Mouse (Mus musculus) 3T3-L1 (cell line): ENCODE measurements around the gene Slc6a17.

Source experiments
- DNase-seq: peaks from one replicate; pipeline ENCODE4 v3.0.0-alpha.2; 2015; ENCODE audit warnings: low read depth, low spot score

The Slc6a17 gene

GRCm38 (mm10) chr3:107524547-107524946, 6.7 kb upstream of the Slc6a17 start:
- DNase-seq: peak; percentile 21

GRCm38 (mm10) chr3:107520931-107521330, 3.1 kb upstream of the Slc6a17 start:
- DNase-seq: no peak

DNA sequence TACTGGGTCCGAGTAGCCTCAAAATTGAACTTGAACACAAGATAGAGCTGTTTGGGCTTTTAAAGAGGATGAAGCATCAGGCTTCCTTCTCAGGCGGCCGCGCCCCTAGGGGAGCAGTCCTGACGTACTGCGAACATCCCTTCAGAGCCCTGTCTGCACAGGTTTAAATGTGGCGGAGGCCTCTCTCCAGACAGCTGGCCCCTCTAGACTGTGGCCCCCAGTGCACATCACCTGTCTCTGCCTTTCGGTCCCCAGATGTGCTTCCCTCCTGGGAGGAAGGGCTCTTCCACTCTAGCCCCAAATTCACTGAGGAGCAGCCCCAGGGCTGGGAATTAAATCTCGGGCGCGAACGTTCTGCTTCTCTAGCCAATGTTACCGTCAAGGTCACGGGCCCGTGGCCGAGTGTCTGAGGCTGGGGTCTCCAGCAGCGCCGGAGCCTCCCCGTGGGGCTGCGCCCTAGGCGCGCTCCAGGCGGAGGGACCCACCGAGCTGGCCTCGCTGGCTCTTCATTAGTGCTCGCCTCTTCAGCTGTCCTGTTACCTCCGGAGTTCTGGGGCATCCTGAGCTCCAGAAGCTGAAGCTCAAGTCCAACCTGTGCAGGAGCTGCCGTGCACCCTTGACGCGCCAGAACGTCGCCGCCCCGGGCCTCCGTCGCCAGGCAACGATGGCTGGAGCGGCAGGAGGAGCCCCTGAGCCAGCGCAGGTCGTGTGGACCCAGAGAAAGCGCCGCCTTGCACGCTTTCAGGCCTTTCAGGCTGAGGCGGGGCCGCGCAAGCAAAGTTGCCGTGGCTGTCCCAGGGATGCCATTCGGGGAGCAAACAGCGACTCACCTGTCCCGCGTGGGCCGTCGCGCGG, 815 bp downstream of the Slc6a17 start:
- DNase-seq: no peak

GRCm38 (mm10) chr3:107515989-107516388, 1.8 kb downstream of the Slc6a17 start:
- peak; percentile 51 for DNase-seq

GRCm38 (mm10) chr3:107511416-107511815, 6.4 kb downstream of the Slc6a17 start:
- no peak for DNase-seq

GRCm38 (mm10) chr3:107508696-107509095, 9.1 kb downstream of the Slc6a17 start:
- DNase-seq: no peak

GRCm38 (mm10) chr3:107507966-107508365, 9.9 kb downstream of the Slc6a17 start:
- no peak for DNase-seq

GRCm38 (mm10) chr3:107506531-107506930, 11.3 kb downstream of the Slc6a17 start:
- no peak for DNase-seq

DNA sequence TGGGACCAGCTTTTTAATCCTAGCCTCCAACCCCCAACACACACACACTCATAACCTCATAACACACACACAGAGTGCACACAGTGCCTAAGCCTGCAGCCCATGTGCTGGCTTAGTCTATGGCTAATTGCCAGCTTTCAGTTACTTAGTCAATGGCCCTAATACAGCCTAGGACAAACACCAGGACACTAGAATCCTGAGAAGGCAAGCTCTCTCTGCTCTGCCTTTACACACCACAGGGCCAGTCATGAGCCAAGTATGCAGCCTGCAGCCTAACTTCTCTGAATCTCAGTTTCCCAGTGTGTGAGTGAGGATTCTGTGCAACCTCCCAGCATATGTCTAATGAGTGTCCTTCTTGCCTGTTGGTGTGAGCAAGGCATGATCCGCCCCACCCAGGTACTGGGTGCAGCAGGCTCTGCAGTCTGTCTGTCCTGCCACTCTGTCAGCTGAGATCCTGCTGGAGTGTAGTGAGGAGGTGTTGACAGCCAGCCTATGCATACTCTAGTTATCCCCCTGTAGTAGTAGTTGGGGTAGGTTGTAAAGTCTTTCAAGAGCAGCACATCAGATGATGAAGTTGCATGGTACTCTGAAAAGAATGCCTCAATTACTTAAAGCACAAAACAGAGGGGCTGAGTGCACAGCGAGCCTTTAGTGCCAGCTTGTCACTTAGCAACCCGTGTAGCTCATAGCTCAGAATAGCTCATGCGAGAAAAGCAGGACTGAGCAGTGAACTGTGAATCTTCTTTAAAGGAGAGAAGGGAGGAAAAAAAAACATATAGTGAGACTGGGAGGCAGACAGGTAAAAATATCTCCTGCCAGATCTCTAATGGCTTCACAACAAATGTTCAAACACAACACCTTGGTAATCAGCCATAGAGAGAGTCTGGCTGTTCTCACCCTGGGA, 12.1 kb downstream of the Slc6a17 start:
- DNase-seq: no peak

DNA sequence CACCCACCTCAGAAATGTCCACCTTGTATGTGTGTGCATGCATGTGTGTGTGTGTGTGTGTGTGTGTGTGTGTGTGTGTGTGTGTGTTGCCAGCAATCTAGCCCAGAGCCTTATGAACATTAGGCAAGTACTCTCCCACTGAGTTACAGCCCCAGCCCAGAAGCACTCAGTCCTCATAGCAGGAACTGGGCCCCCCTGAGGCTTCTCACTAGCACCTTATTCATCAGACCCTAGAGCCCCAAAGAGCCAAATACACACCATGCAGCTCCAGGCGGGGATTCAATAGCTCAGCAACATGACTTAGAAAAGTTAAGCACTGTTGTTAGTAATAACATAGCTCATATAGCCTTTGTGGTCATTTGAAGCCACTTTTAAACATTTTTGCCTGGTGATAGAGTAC, 13.3 kb downstream of the Slc6a17 start:
- no peak for DNase-seq

- no peak for DNase-seq
These were observed 14.1 kb downstream of the Slc6a17 start for GRCm38 (mm10) chr3:107503716-107504115.

DNA sequence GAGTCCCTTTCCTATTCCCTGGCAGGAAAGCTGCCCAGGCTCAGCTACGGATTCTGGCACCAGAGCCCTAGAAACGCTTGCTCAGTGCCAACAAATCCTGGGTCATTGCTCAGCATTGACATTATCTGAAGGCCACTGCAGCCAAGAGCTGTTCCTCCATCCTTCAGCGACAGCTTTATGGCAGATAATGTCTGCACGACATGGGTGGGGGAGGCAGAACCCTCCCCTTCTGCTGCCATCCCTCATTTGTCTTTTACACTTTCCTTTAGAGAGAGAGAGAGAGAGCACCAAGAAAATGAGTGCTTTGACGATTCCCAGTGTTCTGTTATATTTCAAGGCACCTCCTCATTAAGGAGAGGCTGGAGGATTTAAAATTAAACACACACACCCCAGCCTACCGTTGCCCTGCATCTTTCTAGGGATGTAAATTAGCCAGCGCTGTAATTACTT, 16.1 kb downstream of the Slc6a17 start:
- no peak for DNase-seq

GRCm38 (mm10) chr3:107500301-107500700, 17.5 kb downstream of the Slc6a17 start:
- DNase-seq: no peak

- DNase-seq: no peak
These were observed 21.6 kb downstream of the Slc6a17 start for GRCm38 (mm10) chr3:107496086-107496850.

GRCm38 (mm10) chr3:107495524-107495923, 22.3 kb downstream of the Slc6a17 start:
- DNase-seq: no peak

GRCm38 (mm10) chr3:107491459-107491858, 26.4 kb downstream of the Slc6a17 start:
- DNase-seq: peak; percentile 38

GRCm38 (mm10) chr3:107488637-107489036, 29.2 kb downstream of the Slc6a17 start:
- DNase-seq: peak; percentile 42

- no peak for DNase-seq
These were observed 34.5 kb downstream of the Slc6a17 start for GRCm38 (mm10) chr3:107483290-107483689.

DNA sequence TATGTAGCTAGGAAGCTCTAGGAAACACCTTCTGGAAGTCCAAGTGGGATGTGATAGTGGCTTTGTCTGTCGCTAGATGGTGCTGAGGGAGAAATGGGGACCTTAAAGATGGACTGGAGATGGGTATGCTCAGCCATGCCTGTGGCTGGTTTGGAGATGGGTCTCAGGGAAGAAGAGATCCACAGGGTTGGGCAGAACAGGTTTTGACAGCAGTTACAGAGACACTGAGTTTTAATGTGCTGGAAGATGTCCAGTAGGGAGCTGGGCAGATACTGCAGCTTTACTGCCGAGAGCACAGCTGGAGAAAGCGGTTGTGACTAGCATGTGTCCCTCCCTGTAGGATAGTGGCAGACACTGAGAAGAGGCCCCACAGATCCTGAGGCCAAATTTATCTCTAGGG, 37.2 kb downstream of the Slc6a17 start:
- DNase-seq: peak; percentile 17

DNA sequence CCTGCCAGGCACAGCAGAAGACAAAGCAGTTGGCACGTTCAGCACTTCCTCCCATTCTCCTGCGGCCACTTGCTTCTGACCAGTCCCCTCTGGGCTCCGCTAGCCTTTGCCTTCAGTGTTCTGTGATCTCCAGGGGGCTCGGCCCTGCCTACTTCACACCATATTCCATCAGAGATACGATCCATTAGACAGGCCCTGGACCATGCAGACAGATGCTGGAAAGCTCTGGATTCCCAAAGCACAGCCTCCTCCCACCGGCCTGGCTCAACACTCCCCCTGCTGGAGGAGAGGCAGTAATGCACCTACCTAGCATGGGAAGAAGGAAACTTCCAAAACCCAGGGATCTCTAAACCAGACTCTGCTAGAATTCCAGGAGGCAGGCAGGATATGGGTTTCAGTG, 45.6 kb downstream of the Slc6a17 start:
- DNase-seq: peak; percentile 66

DNA sequence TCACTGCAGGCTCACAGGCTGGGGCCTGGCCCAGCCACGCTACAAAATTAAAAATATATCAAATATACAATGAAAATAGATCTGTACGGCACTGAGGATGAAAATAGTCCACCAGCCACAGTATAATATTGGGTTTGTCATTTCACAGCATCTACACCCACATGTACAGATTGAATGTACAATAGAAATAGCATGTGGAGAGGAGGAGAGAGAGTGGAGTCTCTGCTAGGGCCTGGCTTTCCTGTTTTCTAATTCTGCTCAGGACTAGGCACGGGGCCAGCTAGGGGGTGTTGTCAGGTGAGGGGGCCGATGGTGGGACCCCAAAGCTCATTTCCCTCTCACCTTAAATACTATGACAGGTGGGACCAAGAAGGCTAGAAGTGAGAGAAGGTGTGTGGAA, 48.8 kb downstream of the Slc6a17 start:
- no peak for DNase-seq

DNA sequence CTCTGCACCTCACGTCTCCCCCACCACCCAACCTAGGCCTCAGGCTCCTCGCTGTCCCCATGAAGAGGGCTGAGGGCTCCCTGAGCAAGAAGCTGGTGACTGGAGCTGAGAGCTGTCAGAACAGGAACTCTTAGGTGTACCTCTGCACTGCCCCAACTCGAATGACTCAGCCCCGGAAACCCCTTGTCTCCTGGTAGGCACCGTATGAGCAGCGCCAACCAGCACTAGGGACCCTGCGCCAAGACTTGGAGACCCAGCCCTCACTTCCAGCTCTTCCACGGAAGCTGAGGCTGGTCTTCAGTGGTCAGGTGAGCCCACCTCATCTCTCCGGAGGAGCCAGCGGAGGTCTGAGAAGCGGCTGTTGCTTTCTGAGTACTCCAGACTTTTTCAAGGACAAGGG, 49.7 kb downstream of the Slc6a17 start:
- no peak for DNase-seq
